Mouse (Mus musculus) right cerebral cortex, postnatal 14 days (tissue): ENCODE results near the gene Slc6a9.

Source experiments
- DNase-seq: peaks from one replicate; pipeline ENCODE4 v3.0.0; 2022

Slc6a9 gene

GRCm38 (mm10) chr4:117882701-117883691, 48.7 kb downstream of the Slc6a9 start, which contains the start of gene B4galt2:
TSS of gene B4galt2 (minus strand) at chr4:117883487.
- peak; percentile 69 for DNase-seq

GRCm38 (mm10) chr4:117884146-117884545, 49.8 kb downstream of the Slc6a9 start:
- DNase-seq, result no peak

GRCm38 (mm10) chr4:117885093-117885492, 50.8 kb downstream of the Slc6a9 start:
- no peak for DNase-seq

GRCm38 (mm10) chr4:117885994-117886393, 51.7 kb downstream of the Slc6a9 start:
- no peak for DNase-seq

- DNase-seq, result no peak
Measured at GRCm38 (mm10) chr4:117886644-117887043, 52.3 kb downstream of the Slc6a9 start.

- DNase-seq, result peak; percentile 96
Measured at GRCm38 (mm10) chr4:117887133-117887532, 52.8 kb downstream of the Slc6a9 start, which contains the start of gene Atp6v0b. TSS of gene Atp6v0b (minus strand) at chr4:117887333.

GRCm38 (mm10) chr4:117887920-117888319, 53.6 kb downstream of the Slc6a9 start:
- DNase-seq, result no peak

GRCm38 (mm10) chr4:117889471-117889870, 55.2 kb downstream of the Slc6a9 start:
- DNase-seq, result no peak

GRCm38 (mm10) chr4:117890031-117890430, 55.7 kb downstream of the Slc6a9 start:
- DNase-seq, result no peak

- no peak for DNase-seq
Measured at GRCm38 (mm10) chr4:117890750-117891149, 56.4 kb downstream of the Slc6a9 start.

GRCm38 (mm10) chr4:117891738-117892161, 57.4 kb downstream of the Slc6a9 start, which contains the start of gene Dph2:
TSS of gene Dph2 (minus strand) at chr4:117892032.
- DNase-seq, result peak; percentile 68

- no peak for DNase-seq
Measured at GRCm38 (mm10) chr4:117893376-117893775, 59.1 kb downstream of the Slc6a9 start.

GRCm38 (mm10) chr4:117894601-117895000, 60.3 kb downstream of the Slc6a9 start:
- no peak for DNase-seq

- DNase-seq, result no peak
Measured at GRCm38 (mm10) chr4:117895339-117895738, 61.0 kb downstream of the Slc6a9 start.

GRCm38 (mm10) chr4:117896031-117896430, 61.7 kb downstream of the Slc6a9 start:
- DNase-seq, result no peak

- DNase-seq, result no peak
Measured at GRCm38 (mm10) chr4:117898111-117898510, 63.8 kb downstream of the Slc6a9 start.

GRCm38 (mm10) chr4:117904094-117904493, 69.8 kb downstream of the Slc6a9 start:
- no peak for DNase-seq

- no peak for DNase-seq
Measured at GRCm38 (mm10) chr4:117904761-117905160, 70.5 kb downstream of the Slc6a9 start.

- no peak for DNase-seq
Measured at GRCm38 (mm10) chr4:117906196-117906595, 71.9 kb downstream of the Slc6a9 start.

GRCm38 (mm10) chr4:117908834-117909453, 74.6 kb downstream of the Slc6a9 start:
- DNase-seq, result no peak

GRCm38 (mm10) chr4:117912131-117912561, 77.8 kb downstream of the Slc6a9 start:
- DNase-seq, result no peak

GRCm38 (mm10) chr4:117912685-117913273, 78.5 kb downstream of the Slc6a9 start:
- DNase-seq, result no peak

GRCm38 (mm10) chr4:117913421-117913820, 79.1 kb downstream of the Slc6a9 start:
- no peak for DNase-seq
